Mouse (Mus musculus) central nervous system, embryonic 14 days (tissue): Measurements from ENCODE around the gene Serpinh1. TPM values are rescaled to one million over a fixed set of nuclear protein-coding genes. Genes with fewer than 3 reads are reported as not detected.

Experiments
- polyA plus RNA-seq: library from polyadenylated mRNA; depleted of rRNA; stranded (reverse); fragments of >200 nt; gene quantifications from 2 replicates; pipeline ENCODE4 v1.2.3, GENCODE M21; 2012; rRNA removed

Serpinh1 gene
- 272 and 525 TPM in 2 replicates for polyA plus RNA-seq

GRCm38 (mm10) chr7:99352526-99353400 is at the start of gene Serpinh1:
Gene Serpinh1, minus strand, starts transcription at chr7:99353239.

GRCm38 (mm10) chr7:99381214-99382087 is 28.4 kb upstream of the Serpinh1 start, which contains the start of gene Gdpd5:
Gene Gdpd5, plus strand, starts transcription at chr7:99381414.

Other genes with a start within 250 kb of the Serpinh1 start
- 10.5 and 11.4 TPM in 2 replicates for gene Uvrag, start 212.1 kb downstream of the Serpinh1 start, polyA plus RNA-seq
- gene Dgat2, start 170.5 kb downstream of the Serpinh1 start, polyA plus RNA-seq = 9.2 and 11.1 TPM in 2 replicates
- 1.4 and 1.8 TPM in 2 replicates for gene Mogat2, start 114.6 kb downstream of the Serpinh1 start, polyA plus RNA-seq
- gene Map6, start 85.8 kb downstream of the Serpinh1 start, polyA plus RNA-seq = 104 and 112 TPM in 2 replicates
- gene Gdpd5, start 28.2 kb upstream of the Serpinh1 start, polyA plus RNA-seq = 39.6 and 46.2 TPM in 2 replicates
- 13.4 and 15.2 TPM in 2 replicates for gene Klhl35, start 112.8 kb upstream of the Serpinh1 start, polyA plus RNA-seq
- gene Rps3, start 130.5 kb upstream of the Serpinh1 start, polyA plus RNA-seq = 859 and 869 TPM in 2 replicates
- gene Arrb1, start 182.2 kb upstream of the Serpinh1 start, polyA plus RNA-seq = 41.2 and 42.0 TPM in 2 replicates